Mouse (Mus musculus): ENCODE data around the gene Pcgf2.
"Not testable (repeated sequence)": the region's sequence is repeated elsewhere in the genome, so short reads cannot be mapped to it uniquely, and the experiment has no call there.

Pcgf2 gene
- long read RNA-seq, experiment 1: 0 reads
- long read RNA-seq, experiment 2: 0 reads

DNA sequence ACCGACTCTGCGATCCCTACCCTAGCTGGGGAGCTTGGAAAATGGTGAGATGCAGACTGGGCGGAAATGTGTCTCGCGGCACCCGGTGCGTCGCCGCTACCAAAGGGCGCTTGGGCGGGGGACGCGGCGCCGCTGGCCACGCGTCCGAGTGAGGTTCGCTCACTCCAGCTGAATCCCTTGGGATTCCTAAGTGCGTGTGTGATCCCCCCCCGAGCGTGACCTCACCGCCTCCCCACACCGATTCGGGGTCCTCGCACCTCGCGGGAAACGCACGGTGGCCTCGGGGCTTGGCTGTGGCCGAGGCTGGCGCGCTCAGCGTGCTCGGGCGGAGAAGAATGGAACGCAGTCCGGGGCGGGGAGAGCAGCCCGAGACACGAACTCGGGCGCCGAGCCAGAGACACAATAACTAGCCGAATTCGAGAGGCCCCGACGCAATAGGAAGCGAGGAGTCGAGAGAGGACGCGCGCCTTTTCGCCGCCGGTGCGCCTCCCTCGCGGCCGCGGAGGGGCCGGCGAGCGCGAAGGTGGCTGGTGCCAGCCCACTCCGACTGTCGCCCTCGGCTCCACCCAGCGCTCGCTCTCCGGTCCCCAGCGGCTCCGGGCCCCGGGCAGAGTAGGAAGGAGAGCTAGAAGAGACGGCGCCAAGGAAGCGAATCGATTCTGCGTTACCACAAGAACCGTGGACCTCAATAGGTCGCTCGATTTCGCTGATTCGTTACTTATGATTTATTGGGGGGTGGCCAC, at the start of gene Pcgf2:
Gene Pcgf2, minus strand, starts transcription at position 495 of the 743 bp plus-strand sequence.
- intact Hi-C loops (cut with DNase I): loop anchor here (5.0 kb wide), 1 partner anchor 42 kb away; the partner anchor contains the start of gene Pip4k2b

GRCm38 (mm10) chr11:97748496-97748895, 48.2 kb upstream of the Pcgf2 start:
- intact Hi-C loops (cut with DNase I): no loop called here

GRCm38 (mm10) chr11:97747773-97748172, 47.5 kb upstream of the Pcgf2 start:
- intact Hi-C loops (cut with DNase I): no loop called here

DNA sequence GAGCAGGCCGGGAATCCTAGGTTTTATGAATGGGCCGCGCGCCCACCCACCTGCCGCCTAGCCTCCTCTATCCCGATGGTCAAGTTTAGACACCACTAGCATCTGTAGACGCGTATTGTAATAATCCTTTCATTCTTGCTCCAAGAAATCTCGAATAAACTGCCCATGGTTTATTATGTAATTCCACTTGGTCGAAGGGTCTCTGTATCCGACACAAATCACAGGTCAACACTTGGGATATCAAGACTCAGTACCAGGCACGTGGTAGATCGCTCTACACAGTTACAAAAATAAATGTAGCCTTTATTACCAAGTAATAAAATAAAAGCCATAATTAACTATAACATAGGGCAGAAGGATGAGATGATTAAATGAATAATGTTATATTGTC, 45.0 kb upstream of the Pcgf2 start:
- intact Hi-C loops (cut with DNase I): no loop called here

GRCm38 (mm10) chr11:97744718-97745330, 44.5 kb upstream of the Pcgf2 start:
- intact Hi-C loops (cut with DNase I): loop anchor here (5.0 kb wide), 1 partner anchor 43 kb away; the partner anchor contains the start of genes Pcgf2 and Psmb3

DNA sequence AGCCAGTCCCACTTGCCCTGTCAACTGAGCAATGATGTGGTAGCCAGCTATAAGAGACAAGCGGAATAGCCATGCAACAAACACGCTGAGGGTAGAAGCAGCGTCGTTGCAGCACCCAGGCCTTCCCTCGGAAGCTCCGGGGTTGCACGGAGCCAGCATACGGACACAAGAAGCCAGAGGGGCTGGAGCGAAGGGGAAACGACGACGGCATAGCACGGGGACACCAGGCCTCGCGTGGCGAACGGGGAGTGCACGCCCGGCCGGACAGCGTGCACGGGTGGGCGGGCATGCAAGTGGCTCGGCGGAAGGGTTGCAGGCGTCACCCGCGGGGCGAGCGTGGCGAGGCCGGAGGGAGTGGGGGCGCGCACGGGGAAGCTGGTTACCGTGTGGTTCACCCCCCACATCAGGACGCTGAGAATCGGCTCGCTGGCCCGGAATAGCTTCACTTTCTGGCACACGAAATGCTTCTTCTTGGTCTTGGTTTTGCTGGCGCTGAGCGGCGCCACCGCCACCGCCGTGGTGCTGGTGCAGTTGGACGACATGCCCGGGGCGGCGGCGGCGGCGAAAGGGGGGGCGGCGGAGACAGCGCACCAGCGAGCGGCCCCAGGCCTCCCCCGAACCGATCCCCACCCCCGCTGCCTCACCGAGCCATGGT, 43.9 kb upstream of the Pcgf2 start, which contains the start of gene Pip4k2b:
Gene Pip4k2b, minus strand, starts transcription at position 642 of the 655 bp plus-strand sequence.
- intact Hi-C loops (cut with DNase I): loop anchor here (5.0 kb wide), 1 partner anchor 42 kb away; the partner anchor contains the start of genes Pcgf2 and Psmb3

DNA sequence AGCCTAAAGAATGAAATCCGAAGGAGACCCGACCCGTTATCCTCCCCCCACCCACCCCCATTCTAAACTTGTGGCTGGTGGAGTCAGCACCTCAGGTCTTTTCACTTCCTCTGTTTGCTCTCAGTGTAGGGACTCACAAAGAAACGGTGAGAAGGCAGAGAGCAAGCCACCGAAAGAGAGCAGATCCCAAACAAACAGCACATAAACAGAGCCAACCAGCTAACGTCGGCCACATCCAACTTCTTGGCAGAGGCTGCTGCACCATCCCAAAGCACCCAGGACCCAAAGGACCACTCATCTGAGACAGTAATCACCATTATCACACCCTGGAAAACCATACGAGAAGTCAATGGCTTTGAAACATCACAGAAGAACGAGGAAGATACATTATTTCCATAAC, 43.1 kb upstream of the Pcgf2 start:
- intact Hi-C loops (cut with DNase I): loop anchor here (5.0 kb wide), 1 partner anchor 41 kb away; the partner anchor contains the start of genes Pcgf2 and Psmb3

GRCm38 (mm10) chr11:97742591-97742990, 42.3 kb upstream of the Pcgf2 start:
- intact Hi-C loops (cut with DNase I): loop anchor here (5.0 kb wide), 1 partner anchor 40 kb away; the partner anchor contains the start of genes Pcgf2 and Psmb3

GRCm38 (mm10) chr11:97742157-97742556, 41.9 kb upstream of the Pcgf2 start:
- intact Hi-C loops (cut with DNase I): loop anchor here (5.0 kb wide), 1 partner anchor 40 kb away; the partner anchor contains the start of genes Pcgf2 and Psmb3

DNA sequence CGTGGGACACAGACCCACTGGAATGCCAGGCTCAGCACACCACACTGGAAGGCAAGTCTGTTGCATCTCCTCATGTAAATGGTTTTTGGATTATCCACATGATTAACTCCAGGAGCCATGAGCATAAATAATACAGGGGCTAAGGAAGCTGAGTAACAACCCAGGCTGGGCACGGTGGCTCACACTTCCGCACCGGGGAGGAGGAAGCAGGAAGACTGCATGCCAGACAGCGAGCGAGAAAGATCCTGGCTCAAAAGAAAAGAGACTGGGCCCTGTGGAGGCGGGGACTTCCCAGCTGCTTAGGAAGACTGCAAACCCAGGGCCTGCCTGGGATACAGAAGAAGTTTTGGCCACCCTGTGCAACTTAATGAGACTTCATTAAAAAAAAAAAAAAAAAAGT, 39.9 kb upstream of the Pcgf2 start:
- intact Hi-C loops (cut with DNase I): loop anchor here (5.0 kb wide), 1 partner anchor 38 kb away; the partner anchor contains the start of genes Pcgf2 and Psmb3

GRCm38 (mm10) chr11:97739155-97739554, 38.9 kb upstream of the Pcgf2 start:
- intact Hi-C loops (cut with DNase I): no loop called here

DNA sequence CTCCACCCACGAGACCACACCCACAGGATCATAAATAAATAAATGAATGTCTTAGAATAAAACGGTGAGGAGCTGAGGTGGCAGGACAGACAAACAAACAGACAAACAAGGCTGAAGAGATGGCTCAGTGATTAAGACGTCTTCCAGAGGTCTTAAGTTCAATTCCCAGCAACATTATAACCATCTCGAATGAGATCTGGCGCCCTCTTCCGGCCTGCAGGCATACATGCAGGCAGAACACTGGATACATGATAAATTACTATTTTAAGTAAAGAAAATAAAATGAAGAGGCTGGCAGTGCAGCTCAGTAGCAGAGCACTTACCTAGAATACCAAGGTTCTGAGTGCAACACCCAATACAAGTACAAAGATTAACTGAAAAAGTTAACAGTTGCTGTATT, 38.4 kb upstream of the Pcgf2 start:
- intact Hi-C loops (cut with DNase I): no loop called here

DNA sequence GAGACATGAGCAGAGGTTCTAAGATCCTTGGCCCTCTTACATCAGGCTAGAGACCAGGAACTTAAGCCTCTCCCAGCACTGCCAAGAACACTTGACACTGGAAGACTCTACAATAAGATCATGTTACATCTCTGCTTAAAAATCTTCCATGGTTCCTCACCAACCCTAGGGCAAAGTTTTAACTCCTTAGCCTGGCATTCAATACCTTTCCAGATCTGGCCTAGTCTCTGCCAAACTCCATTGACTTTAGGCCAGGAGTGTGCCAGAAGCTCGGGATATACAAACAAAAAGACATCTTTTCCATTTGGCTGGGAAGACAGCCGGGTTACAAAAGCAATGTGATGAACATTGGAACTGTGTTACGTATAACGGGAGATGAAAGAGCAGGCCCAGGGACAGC, 37.3 kb upstream of the Pcgf2 start:
- intact Hi-C loops (cut with DNase I): no loop called here

DNA sequence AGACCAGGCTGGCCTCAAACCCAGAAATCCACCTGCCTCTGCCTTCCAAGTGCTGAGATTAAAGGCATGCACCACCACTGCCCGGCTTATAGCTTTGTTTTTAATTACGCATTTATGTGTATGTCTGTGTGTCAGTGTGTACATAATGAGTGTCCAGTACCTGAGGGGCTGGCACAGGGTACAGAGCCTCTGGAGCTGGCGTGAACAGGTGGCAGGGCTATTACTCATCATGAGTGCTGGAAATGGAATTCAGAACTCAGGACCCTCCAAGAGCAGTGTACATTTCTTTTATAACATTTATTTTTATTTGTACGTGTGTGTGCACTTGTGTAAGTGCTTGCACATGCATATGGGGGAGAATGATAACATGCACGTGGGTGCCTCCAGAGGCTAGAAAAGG, 36.3 kb upstream of the Pcgf2 start:
- intact Hi-C loops (cut with DNase I): no loop called here

DNA sequence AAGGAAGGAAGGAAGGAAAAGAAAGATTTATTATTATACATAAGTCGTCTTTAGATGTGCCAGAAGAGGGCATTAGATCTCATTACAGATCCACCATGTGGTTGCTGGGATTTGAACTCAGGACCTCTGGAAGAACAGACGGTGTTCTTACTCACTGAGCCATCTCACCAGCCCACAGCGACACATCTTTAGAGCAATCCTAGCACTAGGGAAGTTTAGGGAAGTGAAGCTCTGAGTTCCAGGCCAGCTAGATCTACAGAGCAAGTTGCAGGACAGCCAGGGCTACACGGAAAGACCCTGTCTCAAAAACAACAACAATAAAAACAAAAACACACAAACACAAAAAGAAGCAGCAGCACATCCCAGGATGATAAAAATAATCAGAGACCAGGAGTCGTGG, 34.5 kb upstream of the Pcgf2 start:
- intact Hi-C loops (cut with DNase I): not testable (repeated sequence)

DNA sequence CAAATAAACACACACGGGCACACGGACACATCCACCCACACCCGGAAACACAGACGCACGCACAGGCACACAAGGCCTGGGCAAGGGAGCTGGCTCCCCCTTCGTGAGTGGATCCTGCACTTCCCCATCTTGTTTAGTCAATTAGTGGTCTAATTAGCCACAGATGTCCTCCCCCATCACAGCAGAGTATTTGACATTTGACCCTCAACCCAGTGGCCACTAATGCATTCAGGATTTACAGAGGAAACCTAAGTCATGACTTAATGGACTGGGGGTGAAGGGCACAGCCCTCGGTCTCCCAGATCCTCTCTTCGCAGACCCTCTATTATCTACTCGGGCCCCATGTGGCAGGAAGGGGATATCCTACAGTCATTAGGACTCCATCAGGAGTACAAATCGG, 33.4 kb upstream of the Pcgf2 start:
- intact Hi-C loops (cut with DNase I): no loop called here

GRCm38 (mm10) chr11:97728730-97729129, 28.4 kb upstream of the Pcgf2 start:
- intact Hi-C loops (cut with DNase I): no loop called here

DNA sequence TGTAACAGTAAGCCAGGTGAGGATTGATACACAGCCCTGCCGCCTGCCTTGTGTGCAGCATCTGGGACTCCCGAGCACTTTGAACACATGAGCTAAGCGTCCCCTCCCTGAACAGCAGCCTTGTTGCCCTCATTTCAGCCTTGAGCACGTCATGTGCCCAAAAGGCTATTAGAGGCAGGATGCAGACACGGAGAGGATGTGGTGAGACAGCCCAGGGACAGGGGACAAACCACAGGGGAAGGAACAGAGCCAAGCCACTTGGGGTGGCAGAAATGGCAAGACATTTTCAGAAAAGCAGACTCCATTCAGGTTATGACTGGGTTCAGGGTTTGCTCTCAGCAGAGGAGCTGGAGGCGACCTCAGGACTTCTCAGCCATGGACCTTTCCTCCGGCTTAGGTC, 28.0 kb upstream of the Pcgf2 start:
- intact Hi-C loops (cut with DNase I): no loop called here

DNA sequence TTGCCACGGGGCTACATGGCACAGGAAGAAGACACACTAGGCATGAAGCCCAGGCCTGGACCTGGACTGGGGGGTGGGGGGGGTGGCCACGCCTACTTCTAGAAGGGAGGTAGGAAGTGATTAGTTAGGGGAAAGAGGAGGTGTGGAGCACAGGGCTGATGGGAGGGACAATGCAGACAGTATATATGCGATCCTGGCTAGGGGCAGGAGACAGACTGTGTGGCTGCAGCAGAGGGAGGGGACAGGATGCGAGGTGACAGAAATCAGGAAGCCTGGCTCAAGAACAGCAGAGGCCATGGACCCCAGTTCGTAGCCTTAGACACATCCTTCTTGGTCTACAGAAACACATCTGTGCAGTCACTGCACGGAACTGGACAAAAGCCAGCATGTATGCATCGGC, 23.4 kb upstream of the Pcgf2 start:
- intact Hi-C loops (cut with DNase I): no loop called here

DNA sequence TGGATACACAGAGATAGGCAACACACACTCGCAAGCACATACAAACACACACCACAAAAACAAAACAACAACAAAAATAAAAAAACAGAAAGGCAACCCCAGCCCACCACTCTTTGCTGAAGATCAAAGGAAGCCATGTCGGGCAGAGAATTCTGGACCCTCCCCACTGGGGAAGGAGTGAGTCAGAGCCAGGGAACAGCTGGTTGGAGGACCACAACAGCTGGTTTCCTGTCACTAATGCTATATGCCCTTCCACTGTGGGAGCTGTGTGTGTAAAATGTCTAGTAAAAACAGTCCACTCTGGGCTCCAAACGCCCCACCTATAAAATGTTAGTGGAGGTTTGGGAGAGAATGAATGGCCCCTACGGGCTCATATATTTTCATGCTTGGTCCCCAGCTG, 21.0 kb upstream of the Pcgf2 start:
- intact Hi-C loops (cut with DNase I): no loop called here

GRCm38 (mm10) chr11:97719041-97719440, 18.7 kb upstream of the Pcgf2 start:
- intact Hi-C loops (cut with DNase I): no loop called here

Measured in adrenal gland (tissue).